Mouse (Mus musculus) lung, adult 2 months (tissue): Measurements from ENCODE around the gene Hs2st1.

Experiments
- CTCF ChIP-seq: fragments of 200-500 bp; IDR thresholded peaks from 2 replicates; pipeline ENCODE4 v1.5.1; 2011; ENCODE audit warnings: mild to moderate bottlenecking, low read length, control low read depth; ENCODE audit not compliant: insufficient read depth
- POLR2A ChIP-seq: fragments of 200-500 bp; IDR thresholded peaks from 2 replicates; pipeline ENCODE4 v1.6.1; 2011; ENCODE audit warnings: low read depth, mild to moderate bottlenecking, control low read depth, low read length, borderline replicate concordance; ENCODE audit errors: extremely low read depth

DNA sequence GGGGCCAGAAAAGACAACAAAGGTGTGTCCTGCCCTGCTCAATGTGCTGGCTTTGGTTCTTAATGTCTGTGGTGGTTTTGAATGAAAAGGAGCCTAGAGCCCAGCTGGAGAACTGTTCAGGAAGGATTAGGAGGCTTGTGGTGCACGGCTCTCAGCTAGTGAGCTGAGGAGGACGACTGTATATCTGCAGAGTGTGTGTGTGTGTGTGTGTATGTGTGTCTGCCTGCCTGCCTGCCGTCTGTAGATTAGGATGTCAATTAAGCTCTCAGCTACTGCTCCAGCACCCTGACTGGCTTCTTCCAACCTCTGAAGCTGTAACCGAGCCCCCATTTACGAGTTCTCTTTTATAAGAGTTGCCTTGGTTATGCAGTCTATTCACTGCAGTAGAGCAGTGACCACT is 62.1 kb downstream of the Hs2st1 start:
- no peak for TF ChIP-seq POLR2A
- TF ChIP-seq CTCF, result no peak
